Mouse (Mus musculus) liver, embryonic 14.5 days (tissue): ENCODE results near the gene Adpgk.

Experiments used
- CTCF ChIP-seq: IDR thresholded peaks from 2 replicates; pipeline ENCODE4 v1.5.1; 2016; ENCODE audit warnings: antibody characterized with exemption, low read depth, control low read depth
- EP300 ChIP-seq: IDR thresholded peaks from 2 replicates; pipeline ENCODE4 v1.6.1; 2016; ENCODE audit warnings: antibody characterized with exemption, low read depth

DNA sequence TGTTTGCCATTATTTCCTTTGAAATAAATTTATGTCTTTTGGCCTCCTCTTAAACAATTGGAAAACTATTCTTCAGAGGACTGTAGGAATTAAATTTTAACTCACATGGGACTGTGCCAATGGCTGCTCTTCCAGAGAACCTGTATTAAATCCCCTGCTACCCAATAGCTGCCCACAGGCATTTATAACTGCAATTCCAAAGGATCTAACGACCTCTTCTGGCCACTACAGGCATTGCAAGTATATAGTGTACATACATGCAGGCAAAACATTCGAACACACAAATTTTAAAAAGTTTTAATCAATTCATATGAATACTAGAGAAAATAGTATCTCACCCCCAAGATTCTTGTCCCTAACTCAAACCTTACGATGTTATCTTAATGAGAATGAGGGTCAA lies 41.1 kb upstream of the Adpgk start:
- TF ChIP-seq CTCF (peak; percentile 15; the same call in 1 of the 2 replicates), EP300 (no peak)
